Mouse (Mus musculus) G1E (cell line): ENCODE measurements around the gene Nfic. TPM values are rescaled to one million over a fixed set of nuclear protein-coding genes. Genes with fewer than 3 reads are reported as not detected.
A peak's percentile ranks its signal among the peaks of the same experiment; 100 is the strongest.

ENCODE experiments used
- ATAC-seq: 2 replicates; pipeline ENCODE4 v1.8.0; 2016; ENCODE audit warnings: mild to moderate bottlenecking; ENCODE audit not compliant: insufficient number of reproducible peaks, poor library complexity, low FRiP score, severe bottlenecking; ENCODE audit errors: extremely low read depth
- DNase-seq: peaks from one replicate; pipeline ENCODE4 v3.0.0; 2012; ENCODE audit warnings: low spot score
- H3K27me3 ChIP-seq: 2 replicates; pipeline ENCODE4 v1.6.1; 2012; ENCODE audit warnings: mild to moderate bottlenecking, low read length, inconsistent platforms; ENCODE audit not compliant: insufficient read depth
- H3K36me3 ChIP-seq: replicated peaks from 2 replicates; pipeline ENCODE3; 2012; ENCODE audit warnings: mild to moderate bottlenecking, inconsistent platforms
- H3K4me1 ChIP-seq: 2 replicates; pipeline ENCODE4 v1.6.1; 2012; ENCODE audit warnings: low read depth, low read length, inconsistent platforms, mixed read lengths; ENCODE audit not compliant: insufficient read depth
- H3K4me3 ChIP-seq: 2 replicates; pipeline ENCODE4 v1.5.1; 2012; ENCODE audit warnings: low read depth, mild to moderate bottlenecking, inconsistent platforms, low read length, moderate library complexity, mixed read lengths
- H3K9me3 ChIP-seq: replicated peaks from 2 replicates; pipeline ENCODE4 v1.6.1; 2012; ENCODE audit warnings: inconsistent platforms
- CTCF ChIP-seq: IDR thresholded peaks from 2 replicates; pipeline ENCODE4 v1.5.1; 2012; ENCODE audit warnings: low read depth, low read length, inconsistent platforms, mixed read lengths
- GATA1 ChIP-seq: IDR thresholded peaks from 2 replicates; pipeline ENCODE4 v1.6.1; 2012; ENCODE audit warnings: borderline replicate concordance, low read length, inconsistent platforms, mixed read lengths
- GATA2 ChIP-seq: IDR thresholded peaks from 2 replicates; pipeline ENCODE4 v1.6.1; 2012; ENCODE audit warnings: low read depth, low read length, inconsistent platforms, borderline replicate concordance
- POLR2AphosphoS5 ChIP-seq: IDR thresholded peaks from 2 replicates; pipeline ENCODE4 v1.6.1; 2012; ENCODE audit warnings: low read depth, low read length, inconsistent platforms; ENCODE audit not compliant: insufficient replicate concordance
- TAL1 ChIP-seq: conservative IDR thresholded peaks from 2 replicates; pipeline ENCODE4 v1.6.1; 2012; ENCODE audit warnings: low read depth, low read length, inconsistent platforms, mixed read lengths
- polyA plus RNA-seq: library from polyadenylated mRNA; stranded (reverse); fragments of >175 nt; gene quantifications from 2 replicates; pipeline ENCODE4 v1.2.3, GENCODE M21; 2012
- total RNA-seq, 2 experiments: library from RNA; stranded (forward) in 1 of 2; stranded (reverse) in 1 of 2; fragments of 200-1000 nt in 1 of 2; fragments of >200 nt in 1 of 2; fragmentation: Nextera tagmentation in 1 of 2; gene quantifications; 2 replicates each; pipeline ENCODE4 v1.2.3; 2014 to 2017

The Nfic gene
- total and polyA plus RNA-seq, 3 experiments = 0.66 to 16.1 (median 9.5) TPM

- ATAC-seq = no peak
- Histone ChIP-seq H3K36me3 (peaks cover 69% of the 10 kb centered on the region), H3K4me1 (peaks cover 84% of the 10 kb centered on the region)
Observed at GRCm38 (mm10) chr10:81494260-81495041, 39.0 kb upstream of the Nfic start.

GRCm38 (mm10) chr10:81493601-81494220 lies 38.3 kb upstream of the Nfic start:
- TF ChIP-seq CTCF (no peak), GATA2 (no peak), POLR2AphosphoS5 (no peak), TAL1 (no peak), GATA1 (no peak)
- ATAC-seq (no peak), DNase-seq (no peak)
- peaks cover 69% of the 10 kb centered on the region for H3K36me3 ChIP-seq
- no peaks in the 10 kb centered on the region for H3K27me3 ChIP-seq
- peak overlapping the region; percentile 97; the same call in 1 of the 2 replicates for H3K4me3 ChIP-seq
- peaks cover 78% of the 10 kb centered on the region for H3K4me1 ChIP-seq
- no peaks in the 10 kb centered on the region for H3K9me3 ChIP-seq

More at GRCm38 (mm10) chr10:81494260-81495041, 39.0 kb upstream of the Nfic start:
- Histone ChIP-seq H3K4me3 (peak overlapping the region; percentile 97; the same call in 1 of the 2 replicates), H3K9me3 (no peaks in the 10 kb centered on the region), H3K27me3 (no peaks in the 10 kb centered on the region)
- DNase-seq = no peak
- no peak for TF ChIP-seq TAL1
- TF ChIP-seq POLR2AphosphoS5 = no peak
- TF ChIP-seq GATA1 = no peak
- no peak for TF ChIP-seq GATA2
- no peak for TF ChIP-seq CTCF

GRCm38 (mm10) chr10:81492606-81493240 lies 37.3 kb upstream of the Nfic start:
- DNase-seq (no peak), ATAC-seq (no peak)
- peaks cover 77% of the 10 kb centered on the region for H3K4me1 ChIP-seq
- H3K27me3 ChIP-seq = no peaks in the 10 kb centered on the region; the same call in 1 of the 2 replicates
- peak overlapping the region; percentile 2; the same call in 1 of the 2 replicates for H3K4me3 ChIP-seq
- no peaks in the 10 kb centered on the region for H3K9me3 ChIP-seq
- peaks cover 75% of the 10 kb centered on the region for H3K36me3 ChIP-seq
- no peak for TF ChIP-seq TAL1
- TF ChIP-seq GATA2 = no peak
- no peak for TF ChIP-seq CTCF
- no peak for TF ChIP-seq POLR2AphosphoS5
- TF ChIP-seq GATA1 = no peak

GRCm38 (mm10) chr10:81491018-81491417 lies 35.6 kb upstream of the Nfic start:
- DNase-seq (no peak), ATAC-seq (no peak)
- peaks cover 92% of the 10 kb centered on the region for H3K36me3 ChIP-seq
- H3K4me1 ChIP-seq = peaks cover 71% of the 10 kb centered on the region
- H3K4me3 ChIP-seq = no peak overlapping the region
- no peaks in the 10 kb centered on the region for H3K9me3 ChIP-seq
- TF ChIP-seq GATA1 = no peak
- TF ChIP-seq GATA2 = no peak
- no peak for TF ChIP-seq TAL1
- TF ChIP-seq POLR2AphosphoS5 = no peak
- TF ChIP-seq CTCF = no peak
- no peaks in the 10 kb centered on the region; the same call in 1 of the 2 replicates for H3K27me3 ChIP-seq

GRCm38 (mm10) chr10:81489941-81490340 lies 34.5 kb upstream of the Nfic start:
- H3K4me1 ChIP-seq = peaks cover 67% of the 10 kb centered on the region
- ATAC-seq (no peak), DNase-seq (no peak)
- no peaks in the 10 kb centered on the region for H3K9me3 ChIP-seq
- TF ChIP-seq CTCF = no peak
- TF ChIP-seq TAL1 = no peak
- no peak for TF ChIP-seq GATA2
- no peak for TF ChIP-seq POLR2AphosphoS5
- TF ChIP-seq GATA1 = no peak
- no peaks in the 10 kb centered on the region; the same call in 1 of the 2 replicates for H3K27me3 ChIP-seq
- H3K36me3 ChIP-seq = peaks cover 100% of the 10 kb centered on the region
- no peak overlapping the region for H3K4me3 ChIP-seq

GRCm38 (mm10) chr10:81488081-81488480 lies 32.6 kb upstream of the Nfic start:
- no peak for ATAC-seq
- no peak overlapping the region for H3K4me3 ChIP-seq
- no peaks in the 10 kb centered on the region; the same call in 1 of the 2 replicates for H3K27me3 ChIP-seq
- peaks cover 58% of the 10 kb centered on the region for H3K4me1 ChIP-seq
- H3K9me3 ChIP-seq = no peaks in the 10 kb centered on the region
- peaks cover 82% of the 10 kb centered on the region for H3K36me3 ChIP-seq
- no peak for DNase-seq
- TF ChIP-seq TAL1 (no peak), CTCF (no peak), POLR2AphosphoS5 (no peak), GATA1 (no peak), GATA2 (no peak)
